ENCODE assay signal across 1 mouse cellular context in genomic region chr17:12782861-12783847, GRCm38 (mm10).
TF ChIP-seq lines count a peak whose summit lies in the region.

No protein-coding gene starts in this region.

TF ChIP-seq in CH12.LX, 34 proteins besides CTCF, POLR2A, EP300 and RAD21 (continued from another document):
- TF ChIP-seq ELF1 (IDR thresholded peaks at IDR 0.05; ENCODE audit: low read depth, low read length) (no peak; the same call in 1 of the 2 replicates), HCFC1 (IDR thresholded peaks at IDR 0.05; ENCODE audit: low read depth, low read length) (peak; percentile 23; the same call in 1 of the 2 replicates), MAX (IDR thresholded peaks at IDR 0.05; ENCODE audit: low read length) (peak; percentile 23; the same call in 1 of the 2 replicates), ZNF384 (IDR thresholded peaks at IDR 0.05; ENCODE audit: low read depth, low read length) (peak; percentile 73), CHD2 (IDR thresholded peaks at IDR 0.05; ENCODE audit: low read length) (peak; percentile 92), CHD1 (IDR thresholded peaks at IDR 0.05; ENCODE audit: low read depth, low read length) (0 out of 2 replicates have a peak, but pooled peaks have one; percentile 81), MAFK (IDR thresholded peaks at IDR 0.05; ENCODE audit: insufficient replicate concordance, low read length) (peak; percentile 91), TCF12 (IDR thresholded peaks at IDR 0.05; ENCODE audit: low read depth, low read length) (peak; percentile 94), MEF2A (IDR thresholded peaks at IDR 0.05; ENCODE audit: borderline replicate concordance, low read depth, low read length) (peak; percentile 95), MAZ (IDR thresholded peaks at IDR 0.05; ENCODE audit: low read depth, low read length) (no peak; the same call in 1 of the 2 replicates), POLR2AphosphoS2 (IDR thresholded peaks at IDR 0.05; ENCODE audit: low read depth, low read length) (no peak), MYC (IDR thresholded peaks at IDR 0.05; ENCODE audit: low read depth, low read length) (0 out of 2 replicates have a peak, but pooled peaks have one; percentile 50), IRF4 (IDR thresholded peaks at IDR 0.05; ENCODE audit: low read depth, low read length) (peak; percentile 99), ZC3H11A (IDR thresholded peaks at IDR 0.05; ENCODE audit: low read depth, low read length) (no peak), MXI1 (IDR thresholded peaks at IDR 0.05; ENCODE audit: low read depth, low read length) (peak; percentile 55; the same call in 1 of the 2 replicates), KAT2A (IDR thresholded peaks at IDR 0.05; ENCODE audit: insufficient replicate concordance, low read length) (no peak), RCOR1 (conservative IDR thresholded peaks at IDR 0.05; ENCODE audit: low read depth, low read length) (peak; percentile 95), JUN (IDR thresholded peaks at IDR 0.05; ENCODE audit: insufficient read depth, low read depth, low read length) (peak; percentile 82), ZMIZ1 (IDR thresholded peaks at IDR 0.05; ENCODE audit: low read depth, low read length) (no peak), E2F4 (IDR thresholded peaks at IDR 0.05; ENCODE audit: insufficient replicate concordance, low read depth, low read length) (0 out of 2 replicates have a peak, but pooled peaks have one; percentile 62), PAX5 (IDR thresholded peaks at IDR 0.05; ENCODE audit: low read length) (no peak)
